Mouse (Mus musculus) C2C12 (cell line): ENCODE measurements around the gene Krt6a.

Source experiments
- CEBPB ChIP-seq: IDR thresholded peaks from one replicate; pipeline ENCODE4 v1.6.1; 2011; ENCODE audit warnings: low read depth, mild to moderate bottlenecking, control low read depth, moderate library complexity
- CTCF ChIP-seq: IDR thresholded peaks from one replicate; pipeline ENCODE4 v1.5.1; 2011; ENCODE audit not compliant: control insufficient read depth, insufficient read depth, insufficient read length
- FOSL1 ChIP-seq: IDR thresholded peaks from one replicate; pipeline ENCODE4 v1.8.0; 2011; ENCODE audit warnings: mild to moderate bottlenecking, low read length; ENCODE audit not compliant: poor library complexity, insufficient read depth, severe bottlenecking
- MAX ChIP-seq: IDR thresholded peaks from one replicate; pipeline ENCODE4 v1.6.1; 2011; ENCODE audit warnings: mild to moderate bottlenecking, control low read depth

DNA sequence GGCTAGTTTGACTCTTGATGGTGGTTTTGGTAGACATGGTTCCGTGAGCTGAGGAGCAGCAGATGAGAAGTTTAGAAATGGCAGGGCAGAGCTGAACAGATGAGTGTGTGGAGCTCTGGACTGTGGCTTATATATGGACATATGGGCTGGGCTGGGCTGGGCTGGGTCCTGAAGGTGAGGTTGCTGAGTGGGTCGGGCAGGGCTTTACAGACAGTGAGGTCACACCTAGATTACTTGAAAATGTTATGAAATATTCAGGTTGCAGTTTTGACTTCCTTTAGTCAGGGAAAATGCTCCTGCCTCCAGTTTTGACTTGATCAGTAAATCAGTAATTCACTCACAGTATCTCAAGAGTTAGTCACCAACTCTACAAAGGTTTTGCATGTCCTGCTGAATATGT is 13.9 kb downstream of the Krt6a start, which contains the start of gene Krt6b:
- TF ChIP-seq CEBPB: no peak
- no peak for TF ChIP-seq CTCF
- TF ChIP-seq MAX: no peak
- no peak for TF ChIP-seq FOSL1
